Mouse (Mus musculus): ENCODE measurements around the gene Dennd4b.
"Not testable (repeated sequence)": the region's sequence is repeated elsewhere in the genome, so short reads cannot be mapped to it uniquely, and the experiment has no call there.

Dennd4b gene

GRCm38 (mm10) chr3:90279216-90279615, 14.2 kb downstream of the Dennd4b start:
- DNase-seq (ENCODE audit: low read depth, low spot score), result no peak

DNA sequence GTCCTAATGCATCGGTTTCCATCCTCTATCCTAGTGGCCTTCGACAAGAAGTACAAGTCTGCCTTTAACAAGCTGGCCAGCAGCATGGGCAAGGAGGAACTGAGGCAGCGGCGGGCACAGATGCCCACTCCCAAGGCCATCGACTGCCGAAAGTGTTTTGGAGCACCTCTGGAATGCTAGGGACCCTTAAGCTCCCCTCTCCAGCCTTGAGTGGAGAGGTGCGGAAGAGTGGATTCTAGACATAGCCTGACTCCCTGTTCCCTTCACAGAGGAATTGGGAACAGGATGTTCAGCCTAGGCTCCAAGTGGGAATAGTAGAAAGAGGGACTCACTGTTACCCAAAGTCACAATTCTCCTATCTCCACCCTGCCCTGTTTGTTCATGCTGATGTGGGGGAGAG, 14.8 kb downstream of the Dennd4b start:
- no peak for DNase-seq (ENCODE audit: low read depth, low spot score)

DNA sequence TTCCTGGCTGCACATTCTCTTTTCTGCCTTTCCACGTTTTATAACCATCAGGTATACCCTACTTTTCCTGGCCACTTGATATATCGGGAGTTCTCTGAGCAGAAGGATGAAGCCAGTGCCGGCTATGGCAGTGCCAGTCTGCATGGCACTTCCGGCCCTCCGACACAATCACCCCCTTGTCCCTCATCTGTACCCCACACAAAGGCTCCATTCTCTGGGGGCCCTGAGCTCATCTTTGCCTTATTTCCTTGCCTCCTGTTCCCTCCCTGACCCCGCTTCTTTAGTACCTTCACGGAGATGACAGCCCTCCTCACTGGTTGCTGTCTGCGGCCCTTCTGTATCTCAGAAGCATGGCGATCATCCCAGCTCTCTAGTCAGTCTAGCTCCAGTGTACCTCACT, 15.7 kb downstream of the Dennd4b start:
- DNase-seq (ENCODE audit: low read depth, low spot score), result no peak

- no peak for DNase-seq (ENCODE audit: low read depth, low spot score)
These were observed 19.2 kb downstream of the Dennd4b start for GRCm38 (mm10) chr3:90284150-90284549.

- DNase-seq (ENCODE audit: low read depth, low spot score), result not testable (repeated sequence)
These were observed 24.4 kb downstream of the Dennd4b start for GRCm38 (mm10) chr3:90289403-90289802.

DNA sequence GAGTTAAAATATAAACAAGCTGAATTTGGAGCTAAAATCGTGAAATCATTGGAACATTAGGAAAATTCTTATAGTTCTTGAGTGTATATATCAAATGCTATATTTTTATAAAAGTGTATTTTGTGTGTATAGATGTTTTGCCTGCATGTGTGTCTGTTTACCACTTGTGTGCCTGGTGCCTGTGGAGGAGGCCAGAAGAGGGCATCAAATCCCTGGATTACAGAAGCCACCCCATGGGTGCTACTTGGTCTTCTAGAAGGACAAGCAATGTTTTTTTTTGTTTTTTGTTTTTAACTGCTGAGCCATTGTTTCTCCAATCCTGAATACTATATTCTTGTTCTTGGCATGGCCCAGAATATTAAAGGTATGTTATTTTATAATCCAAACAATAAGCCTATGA, 25.6 kb downstream of the Dennd4b start:
- no peak for DNase-seq (ENCODE audit: low read depth, low spot score)

GRCm38 (mm10) chr3:90291982-90292344, 27.0 kb downstream of the Dennd4b start:
- no peak for DNase-seq (ENCODE audit: low read depth, low spot score)

DNA sequence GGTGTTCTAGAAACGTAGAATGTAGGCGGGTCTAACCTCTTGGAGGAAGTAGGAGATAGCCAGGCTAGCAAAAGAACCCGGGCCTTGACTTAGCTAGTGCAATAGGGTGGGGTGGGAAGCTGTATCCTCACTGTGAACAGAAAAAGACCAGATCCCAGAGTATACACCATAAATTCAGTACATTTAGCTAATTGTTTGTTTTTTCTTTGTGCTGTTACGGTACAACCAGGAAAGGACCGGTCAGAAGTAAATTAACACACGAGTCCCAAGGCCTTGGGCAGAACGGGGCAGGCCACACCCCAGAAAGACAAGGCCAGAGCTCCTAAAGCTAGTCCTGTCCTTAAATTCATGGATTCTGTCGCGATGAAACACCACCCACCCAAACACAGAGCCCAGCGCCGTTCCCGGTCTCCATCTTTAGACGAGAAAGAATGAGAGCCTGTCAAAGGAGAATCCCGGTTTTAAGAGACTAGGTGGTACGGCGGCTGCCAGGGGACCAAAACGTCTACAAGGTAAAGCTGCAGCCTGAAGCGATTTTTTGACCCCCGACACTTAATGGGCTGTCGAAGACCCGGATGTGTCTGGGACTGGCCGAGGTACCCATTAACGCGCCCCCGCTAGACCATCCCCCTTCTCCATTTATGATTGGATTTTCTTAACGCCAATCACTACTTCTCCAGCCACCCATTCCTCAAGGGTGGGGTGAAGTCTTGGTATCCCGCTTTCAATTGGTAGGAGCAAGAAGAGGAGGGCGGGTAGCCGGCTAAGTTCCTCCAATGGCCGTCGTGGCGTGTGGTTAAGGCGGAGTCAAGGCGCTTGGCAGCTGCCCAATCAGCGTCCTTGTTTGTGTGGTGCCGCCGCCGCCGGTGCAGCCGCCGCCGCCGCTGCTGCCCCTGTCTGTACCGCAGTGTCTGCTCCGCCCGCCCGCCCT, 27.6 kb downstream of the Dennd4b start, which contains the start of gene Gatad2b:
Gene Gatad2b (plus strand): TSS at position 834 of the 931 bp plus-strand sequence.
- peak; percentile 100 for DNase-seq (ENCODE audit: low read depth, low spot score)

DNA sequence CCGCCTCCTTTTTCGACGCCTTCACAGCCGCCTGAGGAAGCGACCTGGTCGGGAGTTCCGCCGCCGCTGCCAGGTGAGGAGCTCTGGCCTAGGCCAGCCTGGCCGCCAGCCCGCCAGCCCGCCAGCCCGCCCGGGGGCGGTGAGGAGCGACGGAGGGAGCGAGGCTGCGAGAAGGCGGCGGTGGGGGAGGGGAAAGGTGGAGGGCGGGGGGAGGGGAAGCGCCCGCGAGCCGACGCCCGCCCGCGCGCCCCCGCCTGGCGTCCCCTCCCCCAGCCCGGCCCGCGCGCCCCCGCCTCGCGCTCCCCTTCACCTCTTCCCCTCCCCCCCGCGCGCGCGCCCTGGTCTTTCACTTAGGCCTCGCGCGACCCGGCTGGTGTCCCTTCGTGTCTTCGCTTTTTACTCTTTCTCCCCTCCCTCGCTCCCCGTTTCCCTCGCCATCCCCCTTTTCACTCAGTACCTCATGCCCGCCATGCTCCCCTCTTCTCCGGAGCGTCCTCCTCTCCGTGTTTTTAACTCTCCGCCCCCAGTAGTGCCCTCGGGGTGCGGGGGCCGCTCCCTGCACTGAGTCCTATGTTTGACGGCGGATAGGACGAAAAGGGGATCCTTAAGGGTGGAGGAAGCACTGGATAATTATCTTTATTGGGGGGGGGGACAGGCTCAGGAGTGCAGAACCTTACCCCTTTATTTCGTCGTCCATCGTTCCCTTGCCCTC, 28.5 kb downstream of the Dennd4b start:
- DNase-seq (ENCODE audit: low read depth, low spot score), result peak; percentile 8

- no peak for DNase-seq (ENCODE audit: low read depth, low spot score)
These were observed 29.1 kb downstream of the Dennd4b start for GRCm38 (mm10) chr3:90294064-90294440.

GRCm38 (mm10) chr3:90294651-90295050, 29.7 kb downstream of the Dennd4b start:
- DNase-seq (ENCODE audit: low read depth, low spot score), result no peak

DNA sequence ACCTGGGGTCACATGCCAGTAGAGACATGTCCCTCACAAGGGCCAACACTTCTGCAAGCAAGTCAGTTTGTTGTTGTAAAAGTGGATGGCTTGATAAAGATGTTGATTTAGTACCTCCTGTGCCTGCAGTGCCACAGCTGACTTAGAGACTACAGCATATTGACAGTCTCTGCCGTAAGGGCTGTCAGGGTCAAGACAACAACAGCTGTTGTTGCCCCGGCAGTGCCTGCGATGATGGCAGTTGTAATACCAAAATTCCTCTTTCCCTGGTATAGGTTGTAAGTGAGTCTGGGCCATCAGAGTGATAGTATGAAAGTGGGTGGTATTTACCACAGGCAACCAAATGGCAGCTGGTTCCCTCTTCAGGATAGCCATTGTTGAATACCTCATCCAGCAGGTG, 40.8 kb downstream of the Dennd4b start:
- DNase-seq (ENCODE audit: low read depth, low spot score), result no peak

DNA sequence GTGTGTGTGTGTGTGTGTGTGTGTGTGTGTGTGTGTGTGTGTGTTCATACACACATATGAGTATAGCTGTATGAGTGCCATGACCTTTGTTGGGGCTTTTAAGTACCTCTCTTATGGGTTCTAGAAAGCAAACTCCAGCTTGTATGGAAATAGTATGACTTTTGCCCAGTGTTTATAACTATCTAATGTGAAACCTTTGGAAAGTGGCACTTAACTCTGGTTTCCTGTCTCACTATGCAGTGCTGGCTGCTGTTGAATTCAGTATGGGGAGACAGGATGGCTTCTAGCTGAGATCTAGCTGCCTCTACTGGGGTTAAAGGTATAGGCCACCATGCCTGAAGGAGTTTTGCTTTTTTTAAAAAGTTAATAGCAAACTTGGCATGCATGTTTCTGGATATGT, 44.6 kb downstream of the Dennd4b start:
- no peak for DNase-seq (ENCODE audit: low read depth, low spot score)

DNA sequence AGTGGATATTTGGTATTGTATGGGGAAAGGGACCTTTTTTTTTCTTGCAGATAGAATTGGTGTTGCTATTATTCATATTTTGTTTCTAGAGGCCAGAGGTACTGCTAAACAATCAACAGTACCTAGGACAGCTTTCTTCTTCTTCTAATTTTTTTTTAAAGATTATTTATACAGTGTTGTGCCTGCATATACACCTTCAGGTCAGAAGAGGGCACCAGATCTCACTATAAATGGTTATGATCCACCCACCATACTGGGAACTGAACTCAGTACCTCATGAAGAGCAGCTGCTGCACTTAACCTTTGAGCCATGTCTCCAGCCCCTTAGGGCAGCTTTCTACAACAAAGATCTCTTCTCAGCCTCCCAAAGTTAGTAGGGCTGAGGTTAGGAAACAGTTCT, 48.4 kb downstream of the Dennd4b start:
- DNase-seq (ENCODE audit: low read depth, low spot score), result no peak

- no peak for DNase-seq (ENCODE audit: low read depth, low spot score)
These were observed 49.3 kb downstream of the Dennd4b start for GRCm38 (mm10) chr3:90314241-90314640.

DNA sequence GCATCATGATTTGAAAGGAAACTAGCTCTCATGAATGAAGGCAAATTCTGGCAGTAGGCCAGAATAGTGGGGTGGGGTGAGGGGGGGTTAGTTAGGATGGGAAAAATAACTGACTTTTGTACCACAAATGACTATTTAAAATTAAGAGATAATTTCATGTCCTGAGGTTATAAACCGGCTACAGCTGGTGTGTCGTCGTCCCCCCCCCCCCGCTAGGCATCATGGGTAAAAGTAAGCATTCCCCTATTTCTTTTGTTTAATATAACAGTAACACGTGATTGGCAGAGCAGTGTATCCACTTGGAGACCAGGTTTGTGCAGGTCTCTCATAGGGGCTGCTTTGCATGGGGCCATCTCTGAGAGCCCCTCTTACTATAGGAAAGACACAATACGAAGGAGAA, 57.3 kb downstream of the Dennd4b start:
- no peak for DNase-seq (ENCODE audit: low read depth, low spot score)

DNA sequence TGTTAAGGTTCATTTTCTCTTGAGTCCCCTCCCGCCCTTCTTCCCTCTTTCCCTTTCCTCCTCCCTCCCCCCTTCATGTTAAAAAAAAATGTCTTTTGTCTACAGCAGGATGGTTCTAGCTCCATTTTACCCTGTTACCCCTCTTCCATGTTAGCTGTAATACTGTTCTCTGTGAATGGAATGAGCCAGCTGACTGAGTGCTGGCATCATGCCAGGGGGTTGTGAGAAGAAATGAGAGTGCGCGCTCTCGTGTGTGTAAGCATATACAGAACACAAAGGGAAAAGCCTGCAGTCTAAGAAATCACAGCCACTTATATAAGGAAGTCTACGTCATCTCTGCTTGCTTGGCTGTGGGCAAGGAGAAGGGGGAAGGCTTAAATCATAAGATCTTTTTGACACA, 58.1 kb downstream of the Dennd4b start:
- DNase-seq (ENCODE audit: low read depth, low spot score), result peak; percentile 57

All from skeletal muscle tissue, adult 2 months (tissue).